Mouse (Mus musculus): ENCODE data around the gene Hap1. TPM values are rescaled to one million over a fixed set of nuclear protein-coding genes. Genes with fewer than 3 reads are reported as not detected.

The Hap1 gene
- polyA plus RNA-seq, 1 experiment from 2014 or later = 1.5 TPM

GRCm38 (mm10) chr11:100382682-100383081 is 26.8 kb upstream of the Hap1 start:
- Histone ChIP-seq H3K27ac (ENCODE audit: low read depth, low read length) (no peak overlapping the region), H3K36me3 (ENCODE audit: control insufficient read depth, insufficient read depth, low read length) (peaks cover 33% of the 10 kb centered on the region), H3K4me3 (ENCODE audit: low read depth, low read length) (no peak overlapping the region), H3K9ac (ENCODE audit: low read depth, low read length) (no peak overlapping the region), H3K4me2 (no peak overlapping the region), H3K9me3 (ENCODE audit: control insufficient read depth, low read length) (no peaks in the 10 kb centered on the region), H3K27me3 (replicated peaks; ENCODE audit: control insufficient read depth, insufficient read depth, low read length) (no peaks in the 10 kb centered on the region), H3K4me1 (replicated peaks; ENCODE audit: control insufficient read depth, insufficient read depth, low read length) (peaks cover 6% of the 10 kb centered on the region)
- DNase-seq (ENCODE audit: low spot score) (no peak), ATAC-seq (replicated peaks; ENCODE audit: low FRiP score) (no peak)
- WGBS = 79% methylated on average over 6 of the region's 6 CpGs

- H3K36me3 ChIP-seq (ENCODE audit: control insufficient read depth, insufficient read depth, low read length) = peaks cover 38% of the 10 kb centered on the region
- DNase-seq (ENCODE audit: low spot score) (no peak), ATAC-seq (replicated peaks; ENCODE audit: low FRiP score) (no peak)
- no peak overlapping the region for H3K4me3 ChIP-seq (ENCODE audit: low read depth, low read length)
- no peaks in the 10 kb centered on the region for H3K27me3 ChIP-seq (replicated peaks; ENCODE audit: control insufficient read depth, insufficient read depth, low read length)
- no peak overlapping the region for H3K27ac ChIP-seq (ENCODE audit: low read depth, low read length)
- no peak overlapping the region for H3K9ac ChIP-seq (ENCODE audit: low read depth, low read length)
- no peak overlapping the region for H3K4me2 ChIP-seq
- WGBS = 82% methylated on average over 4 of the region's 4 CpGs
- no peaks in the 10 kb centered on the region for H3K9me3 ChIP-seq (ENCODE audit: control insufficient read depth, low read length)
- H3K4me1 ChIP-seq (replicated peaks; ENCODE audit: control insufficient read depth, insufficient read depth, low read length) = no peaks in the 10 kb centered on the region
These were observed 23.4 kb upstream of the Hap1 start for GRCm38 (mm10) chr11:100379311-100379710.

DNA sequence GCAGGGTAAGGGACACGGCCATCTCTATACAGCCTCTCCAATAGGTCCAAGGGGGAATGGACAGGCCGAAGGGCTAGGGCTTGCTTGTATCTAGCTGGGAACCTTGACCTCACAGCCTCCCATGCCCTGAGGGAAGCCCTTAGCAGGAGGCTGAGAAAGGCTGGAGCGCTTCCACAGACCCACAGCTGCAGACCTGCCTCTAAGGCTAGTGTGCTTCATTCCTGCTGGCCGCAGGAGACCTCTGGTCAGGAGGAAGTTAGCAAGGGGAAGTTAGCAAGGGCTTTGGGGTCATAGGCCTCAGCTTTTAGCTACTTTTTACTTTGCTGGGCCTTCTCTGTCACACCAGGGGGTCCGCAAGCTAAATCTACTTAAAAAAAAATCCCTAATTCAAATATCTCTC is 22.5 kb upstream of the Hap1 start:
- 78% methylated on average over 5 of the region's 5 CpGs for WGBS
- ATAC-seq (replicated peaks; ENCODE audit: low FRiP score) (no peak), DNase-seq (ENCODE audit: low spot score) (no peak)
- Histone ChIP-seq H3K27me3 (replicated peaks; ENCODE audit: control insufficient read depth, insufficient read depth, low read length) (no peaks in the 10 kb centered on the region), H3K27ac (ENCODE audit: low read depth, low read length) (no peak overlapping the region), H3K9me3 (ENCODE audit: control insufficient read depth, low read length) (no peaks in the 10 kb centered on the region), H3K4me3 (ENCODE audit: low read depth, low read length) (no peak overlapping the region), H3K36me3 (ENCODE audit: control insufficient read depth, insufficient read depth, low read length) (peaks cover 37% of the 10 kb centered on the region), H3K9ac (ENCODE audit: low read depth, low read length) (no peak overlapping the region), H3K4me2 (no peak overlapping the region), H3K4me1 (replicated peaks; ENCODE audit: control insufficient read depth, insufficient read depth, low read length) (no peaks in the 10 kb centered on the region)

DNA sequence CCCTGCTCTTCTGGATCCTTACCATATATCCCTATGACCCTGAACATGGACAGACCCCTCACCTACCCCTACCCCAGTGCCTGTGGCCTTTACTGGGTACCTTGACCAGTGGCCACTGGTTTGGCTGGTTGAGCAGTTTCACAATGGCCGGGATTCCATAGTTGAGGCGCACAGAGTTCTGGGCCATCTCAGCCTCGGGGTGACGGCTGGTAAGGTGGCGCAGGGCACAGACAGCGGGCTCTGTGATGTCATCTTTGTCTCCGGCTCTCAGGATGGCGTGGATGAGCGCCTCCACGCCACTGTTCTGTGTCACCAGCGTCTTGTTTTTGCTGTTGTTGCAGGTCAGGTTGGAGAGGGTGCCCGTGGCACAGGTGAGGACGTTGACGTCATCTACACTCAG is 22.1 kb upstream of the Hap1 start:
- Histone ChIP-seq H3K27me3 (replicated peaks; ENCODE audit: control insufficient read depth, insufficient read depth, low read length) (no peaks in the 10 kb centered on the region), H3K4me3 (ENCODE audit: low read depth, low read length) (no peak overlapping the region), H3K27ac (ENCODE audit: low read depth, low read length) (no peak overlapping the region), H3K36me3 (ENCODE audit: control insufficient read depth, insufficient read depth, low read length) (peaks cover 33% of the 10 kb centered on the region), H3K9me3 (ENCODE audit: control insufficient read depth, low read length) (no peaks in the 10 kb centered on the region), H3K9ac (ENCODE audit: low read depth, low read length) (no peak overlapping the region), H3K4me2 (no peak overlapping the region), H3K4me1 (replicated peaks; ENCODE audit: control insufficient read depth, insufficient read depth, low read length) (no peaks in the 10 kb centered on the region)
- no peak for DNase-seq (ENCODE audit: low spot score)
- ATAC-seq (replicated peaks; ENCODE audit: low FRiP score) = no peak
- WGBS = 89% methylated on average over 14 of the region's 14 CpGs

GRCm38 (mm10) chr11:100376746-100377389 is 20.9 kb upstream of the Hap1 start:
- no peak overlapping the region for H3K4me3 ChIP-seq (ENCODE audit: low read depth, low read length)
- no peaks in the 10 kb centered on the region for H3K9me3 ChIP-seq (ENCODE audit: control insufficient read depth, low read length)
- no peak for DNase-seq (ENCODE audit: low spot score)
- no peak overlapping the region for H3K27ac ChIP-seq (ENCODE audit: low read depth, low read length)
- peaks cover 30% of the 10 kb centered on the region for H3K36me3 ChIP-seq (ENCODE audit: control insufficient read depth, insufficient read depth, low read length)
- no peak for ATAC-seq (replicated peaks; ENCODE audit: low FRiP score)
- H3K4me1 ChIP-seq (replicated peaks; ENCODE audit: control insufficient read depth, insufficient read depth, low read length) = no peaks in the 10 kb centered on the region
- WGBS = 91% methylated on average over 21 of the region's 21 CpGs
- H3K4me2 ChIP-seq = no peak overlapping the region
- H3K27me3 ChIP-seq (replicated peaks; ENCODE audit: control insufficient read depth, insufficient read depth, low read length) = no peaks in the 10 kb centered on the region
- no peak overlapping the region for H3K9ac ChIP-seq (ENCODE audit: low read depth, low read length)

GRCm38 (mm10) chr11:100376005-100376404 is 20.1 kb upstream of the Hap1 start:
- H3K9ac ChIP-seq (ENCODE audit: low read depth, low read length) = no peak overlapping the region
- H3K36me3 ChIP-seq (ENCODE audit: control insufficient read depth, insufficient read depth, low read length) = peaks cover 29% of the 10 kb centered on the region
- H3K4me3 ChIP-seq (ENCODE audit: low read depth, low read length) = no peak overlapping the region
- 76% methylated on average over 4 of the region's 4 CpGs for WGBS
- no peaks in the 10 kb centered on the region for H3K9me3 ChIP-seq (ENCODE audit: control insufficient read depth, low read length)
- DNase-seq (ENCODE audit: low spot score) (no peak), ATAC-seq (replicated peaks; ENCODE audit: low FRiP score) (no peak)
- H3K27ac ChIP-seq (ENCODE audit: low read depth, low read length) = no peak overlapping the region
- H3K4me2 ChIP-seq = no peak overlapping the region
- no peaks in the 10 kb centered on the region for H3K27me3 ChIP-seq (replicated peaks; ENCODE audit: control insufficient read depth, insufficient read depth, low read length)
- H3K4me1 ChIP-seq (replicated peaks; ENCODE audit: control insufficient read depth, insufficient read depth, low read length) = no peaks in the 10 kb centered on the region

DNA sequence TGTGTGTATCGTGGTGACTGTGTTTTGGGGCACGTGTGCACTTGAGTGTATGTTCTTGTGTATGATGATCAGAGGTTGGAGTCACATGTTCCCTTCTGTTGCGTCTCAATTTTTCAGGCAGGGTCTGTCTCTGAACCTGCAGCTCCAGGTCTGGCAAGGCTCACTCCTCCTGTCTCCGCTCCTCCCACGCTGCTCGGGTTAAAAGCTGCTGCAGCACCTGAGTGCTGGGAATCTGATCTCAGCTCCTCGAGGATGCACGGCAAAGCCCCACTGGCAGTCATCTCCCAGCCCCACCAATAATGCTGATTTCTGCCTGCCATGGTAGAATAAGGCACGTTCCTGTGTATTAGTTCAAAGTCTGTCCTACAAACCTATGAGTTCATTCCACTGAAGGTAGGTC is 19.2 kb upstream of the Hap1 start:
- no peak for ATAC-seq (replicated peaks; ENCODE audit: low FRiP score)
- H3K9me3 ChIP-seq (ENCODE audit: control insufficient read depth, low read length) = no peaks in the 10 kb centered on the region
- H3K4me2 ChIP-seq = no peak overlapping the region
- H3K4me3 ChIP-seq (ENCODE audit: low read depth, low read length) = no peak overlapping the region
- H3K27ac ChIP-seq (ENCODE audit: low read depth, low read length) = no peak overlapping the region
- 87% methylated on average over 9 of the region's 9 CpGs for WGBS
- H3K4me1 ChIP-seq (replicated peaks; ENCODE audit: control insufficient read depth, insufficient read depth, low read length) = no peaks in the 10 kb centered on the region
- peaks cover 28% of the 10 kb centered on the region for H3K36me3 ChIP-seq (ENCODE audit: control insufficient read depth, insufficient read depth, low read length)
- H3K9ac ChIP-seq (ENCODE audit: low read depth, low read length) = no peak overlapping the region
- DNase-seq (ENCODE audit: low spot score) = no peak
- no peaks in the 10 kb centered on the region for H3K27me3 ChIP-seq (replicated peaks; ENCODE audit: control insufficient read depth, insufficient read depth, low read length)

- H3K4me2 ChIP-seq = no peak overlapping the region
- H3K36me3 ChIP-seq (ENCODE audit: control insufficient read depth, insufficient read depth, low read length) = peaks cover 19% of the 10 kb centered on the region
- no peaks in the 10 kb centered on the region for H3K9me3 ChIP-seq (ENCODE audit: control insufficient read depth, low read length)
- no peak for ATAC-seq (replicated peaks; ENCODE audit: low FRiP score)
- H3K27ac ChIP-seq (ENCODE audit: low read depth, low read length) = no peak overlapping the region
- no peaks in the 10 kb centered on the region for H3K4me1 ChIP-seq (replicated peaks; ENCODE audit: control insufficient read depth, insufficient read depth, low read length)
- H3K9ac ChIP-seq (ENCODE audit: low read depth, low read length) = no peak overlapping the region
- no peak for DNase-seq (ENCODE audit: low spot score)
- WGBS = 78% methylated on average over 8 of the region's 8 CpGs
- H3K4me3 ChIP-seq (ENCODE audit: low read depth, low read length) = no peak overlapping the region
- H3K27me3 ChIP-seq (replicated peaks; ENCODE audit: control insufficient read depth, insufficient read depth, low read length) = no peaks in the 10 kb centered on the region
These were observed 16.1 kb upstream of the Hap1 start for GRCm38 (mm10) chr11:100371981-100372558.

GRCm38 (mm10) chr11:100369822-100370221 is 13.9 kb upstream of the Hap1 start:
- Histone ChIP-seq H3K4me3 (ENCODE audit: low read depth, low read length) (no peak overlapping the region), H3K27me3 (replicated peaks; ENCODE audit: control insufficient read depth, insufficient read depth, low read length) (no peaks in the 10 kb centered on the region), H3K4me1 (replicated peaks; ENCODE audit: control insufficient read depth, insufficient read depth, low read length) (no peaks in the 10 kb centered on the region), H3K36me3 (ENCODE audit: control insufficient read depth, insufficient read depth, low read length) (peaks cover 10% of the 10 kb centered on the region), H3K9me3 (ENCODE audit: control insufficient read depth, low read length) (no peaks in the 10 kb centered on the region), H3K4me2 (no peak overlapping the region), H3K27ac (ENCODE audit: low read depth, low read length) (no peak overlapping the region), H3K9ac (ENCODE audit: low read depth, low read length) (no peak overlapping the region)
- WGBS = 47% methylated on average over 8 of the region's 8 CpGs
- ATAC-seq (replicated peaks; ENCODE audit: low FRiP score) (no peak), DNase-seq (ENCODE audit: low spot score) (no peak)

Data from liver, embryonic 11.5 days (tissue).